19 mouse cellular contexts compared by ENCODE assay signal in the genomic region with DNA sequence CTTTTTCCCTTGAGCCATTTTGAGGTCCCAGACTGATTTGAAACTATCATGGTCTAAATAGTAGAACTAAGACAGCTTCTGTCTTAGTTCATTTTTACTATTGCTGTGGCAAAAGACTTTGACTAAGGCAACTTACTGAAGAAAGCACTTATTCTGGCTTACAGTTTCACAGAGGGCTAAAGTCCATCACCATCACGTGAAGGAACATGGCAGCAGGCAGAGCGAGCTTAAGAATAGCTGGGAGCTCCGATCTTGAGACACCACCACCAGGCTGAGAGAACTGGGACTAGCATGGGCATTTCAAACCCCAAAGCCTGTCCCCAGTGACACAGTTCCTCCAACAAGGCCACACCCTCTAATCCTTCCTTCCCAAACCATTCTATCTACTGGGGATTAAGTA. TPM values are rescaled to one million over a fixed set of nuclear protein-coding genes. Genes with fewer than 3 reads are reported as not detected.
DNase-seq lines count a peak whose midpoint lies in the region; ATAC-seq lines count a peak whose summit lies in the region.
"Had no signal": no experiment of that assay in that cellular context is flagged by ENCODE, and none has a peak within 500 bp of the region (broad histone marks: within the 10 kb centered on the region; RNA-seq: fewer than 3 reads in every experiment).

No protein-coding gene starts in this region.

- DNase-seq in kidney, adult 18-20 months, result peak; percentile 48
- DNase-seq in R1 (ENCODE audit: low read depth, low spot score), result peak; percentile 36
- DNase-seq in kidney, adult 8-10 months, result peak; percentile 68 to 73
- peak; percentile 70 to 75 for DNase-seq in kidney, postnatal 25 days
- DNase-seq in urinary bladder, postnatal 14 days (ENCODE audit: low spot score), result no peak
- DNase-seq in gastrocnemius, postnatal 36 days, result no peak
- DNase-seq: adrenal gland, adult 8-10 months; adrenal gland, postnatal 36 days; cerebellum, adult 11-12 months; cerebellum, adult 9-10 months; cerebellum, postnatal 25 days; gastrocnemius, postnatal 14 days; heart, postnatal 36 days had no signal

- H3K4me1 ChIP-seq in kidney, embryonic 14.5 days (ENCODE audit: control insufficient read depth, insufficient read depth, low read length), result peaks cover 9% of the 10 kb centered on the region; the same call in 1 of the 2 replicates

- ATAC-seq in kidney, embryonic 14.5 days (ENCODE audit: low FRiP score, low TSS enrichment), result no peak
- ATAC-seq: forebrain, embryonic 15.5 days had no signal

- no peaks in the 10 kb centered on the region for H3K27me3 ChIP-seq in kidney, embryonic 14.5 days (ENCODE audit: control insufficient read depth, insufficient read depth, low read length)
- H3K27me3 ChIP-seq: CH12.LX; embryonic facial prominence, embryonic 12.5 days; forebrain, embryonic 15.5 days; heart, embryonic 13.5 days; hindbrain, embryonic 15.5 days had no signal

- H3K4me2 ChIP-seq in kidney, embryonic 14.5 days (replicated peaks; ENCODE audit: low read depth, low read length), result no peak overlapping the region
- H3K4me2 ChIP-seq: embryonic facial prominence, embryonic 12.5 days; forebrain, embryonic 15.5 days; heart, embryonic 13.5 days; hindbrain, embryonic 15.5 days had no signal

- H3K4me3 ChIP-seq in kidney, embryonic 14.5 days (ENCODE audit: low read length), result no peak overlapping the region
- H3K4me3 ChIP-seq: embryonic facial prominence, embryonic 12.5 days; forebrain, embryonic 15.5 days; heart, embryonic 13.5 days; hindbrain, embryonic 15.5 days had no signal

- 93% methylated on average over 3 of the region's 3 CpGs for WGBS in kidney, embryonic 14.5 days

- no peaks in the 10 kb centered on the region for H3K9me3 ChIP-seq in kidney, embryonic 14.5 days (ENCODE audit: control insufficient read depth, low read length)
- H3K9me3 ChIP-seq: embryonic facial prominence, embryonic 12.5 days; forebrain, embryonic 15.5 days; heart, embryonic 13.5 days; hindbrain, embryonic 15.5 days had no signal

- H3K27ac ChIP-seq in kidney, embryonic 14.5 days (ENCODE audit: low read depth, low read length), result no peak overlapping the region
- H3K27ac ChIP-seq: embryonic facial prominence, embryonic 12.5 days; forebrain, embryonic 15.5 days; heart, embryonic 13.5 days; hindbrain, embryonic 15.5 days had no signal

- intact Hi-C loops in gastrocnemius, postnatal 36 days (cut with DNase I), result no loop called here

- H3K36me3 ChIP-seq in kidney, embryonic 14.5 days (ENCODE audit: control insufficient read depth, insufficient read depth, low read length), result peaks cover 8% of the 10 kb centered on the region; the same call in 1 of the 2 replicates

- no peak overlapping the region for H3K9ac ChIP-seq in kidney, embryonic 14.5 days (ENCODE audit: low read depth, low read length)
- H3K9ac ChIP-seq: embryonic facial prominence, embryonic 12.5 days; forebrain, embryonic 15.5 days; heart, embryonic 13.5 days; hindbrain, embryonic 15.5 days had no signal

RNA-seq across cellular contexts. Expression of gene Snap23, which starts 3.6 kb away (rescaled TPM):
- polyA plus RNA-seq in kidney, embryonic 14.5 days (2014; fragmentation: Nextera tagmentation; extraction: Ambion mirVana), result 46.0 and 61.0 TPM in 2 replicates
- 10 to 100 TPM; 40.8 to 42.1 TPM for total RNA-seq in gastrocnemius, postnatal 36 days (2021)

RNA-seq across cellular contexts. Expression of gene Zfp106, which starts 7.4 kb away (rescaled TPM):
- 52.9 and 69.6 TPM in 2 replicates for polyA plus RNA-seq in kidney, embryonic 14.5 days (2014; fragmentation: Nextera tagmentation; extraction: Ambion mirVana)
- total RNA-seq in gastrocnemius, postnatal 36 days (2021), result 100 to 1,000 TPM; 507 to 640 TPM

RNA-seq across cellular contexts. Expression of gene Haus2, which starts 38.1 kb away (rescaled TPM):
- 23.3 and 27.4 TPM in 2 replicates for polyA plus RNA-seq in kidney, embryonic 14.5 days (2014; fragmentation: Nextera tagmentation; extraction: Ambion mirVana)
- total RNA-seq in gastrocnemius, postnatal 36 days (2021), result 1 to 10 TPM; 5.0 to 7.2 TPM

RNA-seq across cellular contexts. Expression of gene Lrrc57, which starts 38.2 kb away (rescaled TPM):
- 19.0 and 19.9 TPM in 2 replicates for polyA plus RNA-seq in kidney, embryonic 14.5 days (2014; fragmentation: Nextera tagmentation; extraction: Ambion mirVana)
- 10 to 100 TPM; 10.3 to 11.0 TPM for total RNA-seq in gastrocnemius, postnatal 36 days (2021)

RNA-seq across cellular contexts. Expression of gene Stard9, which starts 57.8 kb away (rescaled TPM):
- 5.3 and 8.0 TPM in 2 replicates for polyA plus RNA-seq in kidney, embryonic 14.5 days (2014; fragmentation: Nextera tagmentation; extraction: Ambion mirVana)
- total RNA-seq in gastrocnemius, postnatal 36 days (2021), result 1 to 10 TPM; 3.6 to 3.9 TPM

Comparison
In these comparisons a context has a peak if more than half of its experiments do, and no peak if none do; other contexts are left out.
1. DNase-seq: peak in kidney, adult 18-20 months (single experiment), R1 (single experiment), kidney, adult 8-10 months (2 of 2) and kidney, postnatal 25 days (2 of 2); none in urinary bladder, postnatal 14 days (single experiment) and gastrocnemius, postnatal 36 days (0 of 2).